Mouse (Mus musculus) kidney, adult 2 months (tissue): Measurements from ENCODE around the gene Serpina11.

Experiments
- CTCF ChIP-seq: fragments of 200-500 bp; conservative IDR thresholded peaks from 2 replicates; pipeline ENCODE4 v1.5.1; 2011; ENCODE audit warnings: low read depth, mild to moderate bottlenecking, control low read depth, low read length, moderate library complexity, mixed read lengths; ENCODE audit not compliant: insufficient read depth, insufficient read length
- POLR2A ChIP-seq: fragments of 200-500 bp; IDR thresholded peaks from one replicate; pipeline ENCODE4 v1.6.1; 2011; ENCODE audit warnings: low read depth, low read length, control low read depth

GRCm38 (mm10) chr12:103989514-103989767, 316 bp downstream of the Serpina11 start:
- TF ChIP-seq CTCF, result no peak
- TF ChIP-seq POLR2A, result no peak
